Mouse (Mus musculus) neural tube, embryonic 14.5 days (tissue): ENCODE data around the gene Spcs3. TPM values are rescaled to one million over a fixed set of nuclear protein-coding genes. Genes with fewer than 3 reads are reported as not detected.

Experiments used
- ATAC-seq: fragments of 200-750 bp; cut with Nextera tagmentation; 2 replicates; pipeline ENCODE4 v1.8.0; 2017; ENCODE audit warnings: low read depth, mild to moderate bottlenecking, moderate TSS enrichment, moderate library complexity
- H3K27ac ChIP-seq: fragments of 300-500 bp; sonication (generic); 2 replicates; pipeline ENCODE4 v1.5.1; 2014; ENCODE audit warnings: low read depth, mild to moderate bottlenecking, control low read depth, low read length, moderate library complexity, mixed read lengths
- H3K27me3 ChIP-seq: fragments of 300-500 bp; sonication (generic); 2 replicates; pipeline ENCODE4 v1.6.1; 2014; ENCODE audit warnings: low read length; ENCODE audit not compliant: control insufficient read depth, insufficient read depth
- H3K36me3 ChIP-seq: fragments of 300-500 bp; sonication (generic); 2 replicates; pipeline ENCODE4 v1.6.1; 2014; ENCODE audit warnings: low read length, mixed read lengths; ENCODE audit not compliant: control insufficient read depth, insufficient read depth
- H3K4me1 ChIP-seq: fragments of 300-500 bp; sonication (generic); 2 replicates; pipeline ENCODE4 v1.6.1; 2014; ENCODE audit warnings: low read length; ENCODE audit not compliant: control insufficient read depth, insufficient read depth
- H3K4me2 ChIP-seq: fragments of 300-500 bp; sonication (generic); 2 replicates; pipeline ENCODE4 v1.6.1; 2014; ENCODE audit warnings: mild to moderate bottlenecking, low read depth, low read length, control low read depth
- H3K4me3 ChIP-seq: fragments of 300-500 bp; sonication (generic); 2 replicates; pipeline ENCODE4 v1.5.1; 2014; ENCODE audit warnings: low read depth, low read length, control low read depth, mixed read lengths
- H3K9ac ChIP-seq: fragments of 300-500 bp; sonication (generic); replicated peaks from 2 replicates; pipeline ENCODE4 v1.6.1; 2014; ENCODE audit warnings: low read depth, mild to moderate bottlenecking, control low read depth, low read length, mixed read lengths
- H3K9me3 ChIP-seq: fragments of 300-500 bp; sonication (generic); 2 replicates; pipeline ENCODE4 v1.6.1; 2016; ENCODE audit warnings: low read length; ENCODE audit not compliant: control insufficient read depth
- WGBS: fragments of 180-500 bp; shearing (Covaris S2); extraction: QIAGEN DNeasy Blood & Tissue Kit; methylation state at CpG from one replicate; pipeline ENCODE4 v1.1.7; 2014; 5-methylcytosine and 5-hydroxymethylcytosine counted together
- polyA plus RNA-seq: library from polyadenylated mRNA; unstranded; fragments of >200 nt; fragmentation: Nextera tagmentation; extraction: Ambion mirVana; gene quantifications from 2 replicates; pipeline ENCODE4 v1.2.1, GENCODE M21; 2014

Gene Spcs3
- 43.5 and 44.3 TPM in 2 replicates for polyA plus RNA-seq

DNA sequence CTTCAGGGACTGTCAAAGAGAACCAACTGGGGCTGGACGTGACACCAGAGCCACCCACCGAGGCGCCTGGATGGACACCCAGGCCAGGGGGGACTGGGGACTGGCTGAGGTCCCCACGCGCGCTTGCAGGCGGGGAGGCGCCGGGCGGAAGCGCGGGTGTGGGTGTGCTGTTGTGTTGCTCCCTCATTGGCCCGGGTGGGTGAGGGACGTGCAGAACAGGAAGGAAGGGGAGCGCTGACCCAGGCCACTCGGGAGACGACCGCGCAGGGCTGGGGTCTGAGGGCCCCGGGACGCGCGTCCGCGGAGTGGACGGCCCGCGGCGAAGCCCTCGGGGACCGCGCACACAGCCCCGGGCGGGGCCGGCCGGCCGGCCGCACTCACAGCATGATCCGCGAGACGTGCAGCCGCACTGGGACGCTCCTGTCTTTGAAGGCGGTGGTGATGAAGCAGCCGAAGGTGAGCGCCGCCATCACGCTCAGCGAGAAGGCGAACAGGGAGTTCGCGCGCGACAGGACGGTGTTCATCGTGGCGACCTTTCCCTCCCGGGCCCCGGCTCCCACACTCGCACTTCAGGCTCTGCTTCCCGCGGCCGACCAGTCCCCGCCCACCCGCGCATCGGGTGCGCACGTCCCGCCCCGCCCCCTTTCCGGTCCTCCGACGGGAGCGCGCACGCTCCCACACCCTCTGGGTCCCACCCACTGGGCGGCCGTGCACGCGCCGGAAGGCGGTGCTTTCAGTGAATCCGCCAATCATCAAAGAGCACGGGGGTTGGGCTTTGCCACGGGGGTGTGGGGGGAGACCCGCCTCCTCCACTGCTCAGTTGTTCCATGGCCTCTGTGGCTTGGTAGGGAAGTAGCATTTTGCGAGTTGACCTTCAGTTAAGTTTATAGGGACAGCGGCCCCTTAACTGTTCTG lies at the start of gene Spcs3, which contains the start of gene Asb5:
Gene Spcs3 (minus strand): TSS at position 617 of the 915 bp plus-strand sequence.
Gene Asb5 (plus strand): TSS at position 199 of the 915 bp plus-strand sequence.
- ATAC-seq: peak; percentile 96
- peak within 1 kb of the TSS; percentile 93 for H3K9ac ChIP-seq
- peak within 1 kb of the TSS; percentile 52 for H3K4me2 ChIP-seq
- H3K36me3 ChIP-seq: no peaks in the 10 kb centered on the region
- H3K27me3 ChIP-seq: no peaks in the 10 kb centered on the region
- H3K4me1 ChIP-seq: peaks cover 13% of the 10 kb centered on the region; the same call in 1 of the 2 replicates
- H3K27ac ChIP-seq: peak within 1 kb of the TSS; percentile 87
- H3K4me3 ChIP-seq: peak within 1 kb of the TSS; percentile 91
- under 1% methylated on average over 63 of the region's 89 CpGs for WGBS
- H3K9me3 ChIP-seq: no peaks in the 10 kb centered on the region

GRCm38 (mm10) chr8:54570618-54571609 lies 41.1 kb upstream of the Spcs3 start:
- 82% methylated on average over 15 of the region's 15 CpGs for WGBS
- Histone ChIP-seq H3K9me3 (no peaks in the 10 kb centered on the region), H3K27ac (no peak overlapping the region)

GRCm38 (mm10) chr8:54567168-54567567 lies 37.4 kb upstream of the Spcs3 start:
- no peaks in the 10 kb centered on the region for H3K9me3 ChIP-seq
- no peak overlapping the region for H3K27ac ChIP-seq
- WGBS: 80% methylated on average over 2 of the region's 2 CpGs
- no peaks in the 10 kb centered on the region for H3K36me3 ChIP-seq
- no peaks in the 10 kb centered on the region for H3K4me1 ChIP-seq
- H3K9ac ChIP-seq: no peak overlapping the region
- ATAC-seq: no peak
- no peak overlapping the region for H3K4me2 ChIP-seq
- no peaks in the 10 kb centered on the region for H3K27me3 ChIP-seq
- no peak overlapping the region for H3K4me3 ChIP-seq

More at GRCm38 (mm10) chr8:54570618-54571609, 41.1 kb upstream of the Spcs3 start:
- no peak overlapping the region for H3K4me2 ChIP-seq
- no peaks in the 10 kb centered on the region for H3K36me3 ChIP-seq
- no peak overlapping the region for H3K4me3 ChIP-seq
- no peak overlapping the region for H3K9ac ChIP-seq
- H3K27me3 ChIP-seq: no peaks in the 10 kb centered on the region
- no peaks in the 10 kb centered on the region for H3K4me1 ChIP-seq
- no peak for ATAC-seq

DNA sequence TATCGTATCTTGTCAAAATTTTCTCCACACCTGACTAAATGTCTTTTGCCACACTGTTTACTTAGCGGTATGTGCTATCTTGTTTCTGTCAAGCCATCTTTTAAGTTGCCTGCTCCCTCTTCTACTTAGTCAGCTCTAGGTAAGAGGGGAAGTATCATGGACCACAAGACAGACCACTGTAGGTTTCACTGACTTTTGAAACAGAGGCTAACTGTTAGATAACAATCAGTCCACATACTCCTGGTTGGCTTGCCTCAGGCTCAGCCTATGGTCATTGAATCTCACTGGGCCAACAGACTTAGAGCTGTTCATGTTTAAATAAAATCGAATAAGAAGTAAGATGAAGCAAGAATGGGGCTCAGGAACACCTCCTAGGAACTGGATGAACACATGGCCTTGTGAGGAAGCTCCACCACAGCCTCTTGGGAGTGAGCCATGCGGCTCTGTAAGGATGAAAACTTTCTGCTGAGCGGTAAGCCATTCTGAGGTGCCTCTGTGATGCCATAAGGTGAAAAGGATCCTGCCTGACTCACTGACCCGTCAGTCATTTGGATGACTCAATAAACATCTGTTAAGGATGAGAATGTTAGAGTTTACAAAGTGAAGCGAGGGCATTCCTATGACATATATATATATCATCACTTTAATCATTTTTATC lies 35.9 kb upstream of the Spcs3 start:
- H3K9ac ChIP-seq: no peak overlapping the region
- no peaks in the 10 kb centered on the region for H3K36me3 ChIP-seq
- no peaks in the 10 kb centered on the region for H3K4me1 ChIP-seq
- ATAC-seq: no peak
- no peaks in the 10 kb centered on the region for H3K9me3 ChIP-seq
- no peak overlapping the region for H3K4me3 ChIP-seq
- H3K27ac ChIP-seq: no peak overlapping the region
- no peak overlapping the region for H3K4me2 ChIP-seq
- no peaks in the 10 kb centered on the region for H3K27me3 ChIP-seq
- 87% methylated on average over 7 of the region's 7 CpGs for WGBS

DNA sequence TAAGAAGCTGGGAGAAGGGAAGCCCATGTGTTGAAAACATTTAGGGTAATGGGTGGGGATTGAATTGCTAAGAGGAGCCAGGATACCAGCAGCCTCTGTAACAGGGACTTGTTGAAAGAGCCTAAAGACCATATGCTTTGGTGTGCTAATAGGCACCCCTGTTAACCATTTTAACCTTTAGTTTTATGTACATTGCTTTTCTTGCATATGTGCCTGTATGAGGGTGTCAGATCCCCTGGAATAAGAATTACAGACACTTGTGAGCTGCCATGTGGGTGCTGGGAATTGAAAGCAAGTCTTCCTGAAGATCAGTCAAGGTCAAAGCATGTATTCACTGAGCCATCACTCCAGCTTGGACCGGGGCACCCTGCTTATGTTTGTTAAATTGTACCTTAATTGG lies 35.4 kb upstream of the Spcs3 start:
- no peaks in the 10 kb centered on the region for H3K36me3 ChIP-seq
- ATAC-seq: no peak
- no peak overlapping the region for H3K4me2 ChIP-seq
- H3K9ac ChIP-seq: no peak overlapping the region
- H3K27me3 ChIP-seq: no peaks in the 10 kb centered on the region
- 87% methylated on average over 1 of the region's 1 CpGs for WGBS
- H3K27ac ChIP-seq: no peak overlapping the region
- no peaks in the 10 kb centered on the region for H3K9me3 ChIP-seq
- no peaks in the 10 kb centered on the region for H3K4me1 ChIP-seq
- H3K4me3 ChIP-seq: no peak overlapping the region

- no peak overlapping the region for H3K4me2 ChIP-seq
- no peak for ATAC-seq
- H3K9ac ChIP-seq: no peak overlapping the region
- 74% methylated on average over 4 of the region's 4 CpGs for WGBS
- no peaks in the 10 kb centered on the region for H3K9me3 ChIP-seq
- no peak overlapping the region for H3K27ac ChIP-seq
- no peaks in the 10 kb centered on the region for H3K27me3 ChIP-seq
- no peaks in the 10 kb centered on the region for H3K4me1 ChIP-seq
- no peak overlapping the region for H3K4me3 ChIP-seq
- no peaks in the 10 kb centered on the region for H3K36me3 ChIP-seq
These were observed 32.3 kb upstream of the Spcs3 start for GRCm38 (mm10) chr8:54562137-54562536.

DNA sequence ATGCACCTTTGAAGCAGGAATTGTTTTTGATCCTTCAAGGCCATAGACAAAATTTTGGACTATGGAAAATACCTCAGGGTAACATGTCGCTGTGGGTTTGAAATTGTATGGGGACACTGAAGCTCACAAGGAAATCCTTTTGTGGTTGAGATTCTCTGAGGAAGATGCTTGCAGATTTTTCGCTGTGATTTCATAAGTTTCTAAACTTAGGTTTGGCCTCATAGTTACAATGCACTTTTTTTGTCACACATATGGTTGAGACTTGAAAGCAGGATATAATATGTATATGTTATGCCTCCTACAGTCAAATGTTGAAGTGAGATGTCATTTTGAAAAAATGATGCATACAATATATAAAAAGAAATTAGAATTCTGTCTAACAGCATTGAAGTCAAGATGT lies 25.1 kb upstream of the Spcs3 start:
- no peak overlapping the region for H3K27ac ChIP-seq
- no peak overlapping the region for H3K4me3 ChIP-seq
- H3K9me3 ChIP-seq: no peaks in the 10 kb centered on the region
- H3K4me1 ChIP-seq: no peaks in the 10 kb centered on the region
- WGBS: 87% methylated on average over 2 of the region's 2 CpGs
- ATAC-seq: no peak
- no peaks in the 10 kb centered on the region for H3K27me3 ChIP-seq
- no peak overlapping the region for H3K4me2 ChIP-seq
- no peak overlapping the region for H3K9ac ChIP-seq
- no peaks in the 10 kb centered on the region for H3K36me3 ChIP-seq

DNA sequence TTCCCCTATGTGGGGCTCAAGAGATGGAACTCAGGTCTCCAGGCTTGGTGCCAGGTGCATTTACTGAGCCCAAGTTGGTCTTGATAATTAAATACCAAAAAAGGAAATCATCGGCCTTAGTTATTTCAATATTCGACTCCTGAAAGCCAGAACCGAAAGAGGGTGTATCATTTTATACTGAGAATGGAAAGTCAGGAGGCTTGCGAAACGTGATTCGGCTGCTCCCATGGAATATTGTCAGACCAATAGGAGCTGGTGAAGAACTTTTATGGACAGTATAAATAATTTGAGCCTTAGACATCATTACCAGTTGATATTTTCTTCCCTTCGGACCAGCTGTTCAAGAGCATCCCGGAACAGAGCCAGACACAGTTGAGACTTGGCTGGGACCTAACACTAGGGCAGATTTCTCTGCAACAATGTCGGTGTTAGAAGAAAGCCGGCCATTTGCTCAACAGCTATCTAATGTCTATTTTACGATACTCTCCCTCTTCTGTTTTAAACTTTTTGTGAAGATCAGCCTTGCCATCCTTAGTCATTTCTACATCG lies 20.3 kb upstream of the Spcs3 start:
- Histone ChIP-seq H3K27me3 (no peaks in the 10 kb centered on the region), H3K9ac (no peak overlapping the region), H3K4me2 (no peak overlapping the region), H3K9me3 (no peaks in the 10 kb centered on the region), H3K36me3 (no peaks in the 10 kb centered on the region), H3K27ac (no peak overlapping the region), H3K4me1 (no peaks in the 10 kb centered on the region), H3K4me3 (no peak overlapping the region)
- no peak for ATAC-seq
- 93% methylated on average over 12 of the region's 12 CpGs for WGBS
